Mouse (Mus musculus) limb, embryonic 14.5 days (tissue): ENCODE measurements around the gene Susd2. TPM values are rescaled to one million over a fixed set of nuclear protein-coding genes. Genes with fewer than 3 reads are reported as not detected.

Experiments used
- ATAC-seq: fragments of 200-750 bp; cut with Nextera tagmentation; 2 replicates; pipeline ENCODE4 v1.8.0; 2017; ENCODE audit warnings: low read depth, moderate number of reproducible peaks, moderate TSS enrichment; ENCODE audit not compliant: low FRiP score
- DNase-seq: peaks from one replicate; pipeline ENCODE4 v3.0.0-alpha.2; 2015; ENCODE audit warnings: low spot score
- H3K27ac ChIP-seq: fragments of 300-500 bp; sonication (generic); replicated peaks from 2 replicates; pipeline ENCODE4 v1.5.1; 2014; ENCODE audit warnings: low read depth, mild to moderate bottlenecking, low read length, moderate library complexity, mixed read lengths
- H3K27me3 ChIP-seq: fragments of 300-500 bp; sonication (generic); 2 replicates; pipeline ENCODE4 v1.6.1; 2014; ENCODE audit warnings: low read length, mixed read lengths; ENCODE audit not compliant: control insufficient read depth, insufficient read depth
- H3K36me3 ChIP-seq: fragments of 300-500 bp; sonication (generic); 2 replicates; pipeline ENCODE4 v1.6.1; 2014; ENCODE audit warnings: mild to moderate bottlenecking, low read length, moderate library complexity, mixed read lengths; ENCODE audit not compliant: control insufficient read depth, insufficient read depth
- H3K4me1 ChIP-seq: fragments of 300-500 bp; sonication (generic); 2 replicates; pipeline ENCODE4 v1.6.1; 2014; ENCODE audit warnings: antibody characterized with exemption, low read length, mixed read lengths; ENCODE audit not compliant: control insufficient read depth, insufficient read depth
- H3K4me2 ChIP-seq: fragments of 300-500 bp; sonication (generic); replicated peaks from 2 replicates; pipeline ENCODE4 v1.6.1; 2014; ENCODE audit warnings: low read depth, mild to moderate bottlenecking, low read length, moderate library complexity; ENCODE audit not compliant: severe bottlenecking
- H3K4me3 ChIP-seq: fragments of 300-500 bp; sonication (generic); replicated peaks from 2 replicates; pipeline ENCODE4 v1.5.1; 2014; ENCODE audit warnings: low read length
- H3K9ac ChIP-seq: fragments of 300-500 bp; sonication (generic); 2 replicates; pipeline ENCODE4 v1.6.1; 2014; ENCODE audit warnings: mild to moderate bottlenecking, low read depth, low read length, moderate library complexity; ENCODE audit not compliant: severe bottlenecking
- H3K9me3 ChIP-seq: fragments of 300-500 bp; sonication (generic); 2 replicates; pipeline ENCODE4 v1.6.1; 2016; ENCODE audit warnings: low read length; ENCODE audit not compliant: control insufficient read depth
- POLR2A ChIP-seq: fragments of 200-500 bp; IDR thresholded peaks from 2 replicates; pipeline ENCODE4 v1.8.0; 2012; ENCODE audit warnings: inconsistent platforms, mild to moderate bottlenecking, moderate library complexity, borderline replicate concordance; ENCODE audit not compliant: insufficient read depth, insufficient read length; ENCODE audit errors: extremely low read depth
- WGBS: fragments of 180-500 bp; shearing (Covaris S2); extraction: QIAGEN DNeasy Blood & Tissue Kit; methylation state at CpG from one replicate; pipeline ENCODE4 v1.1.7; 2014; 5-methylcytosine and 5-hydroxymethylcytosine counted together
- polyA plus RNA-seq, 2 experiments: library from polyadenylated mRNA; depleted of rRNA in 1 of 2; stranded (reverse) in 1 of 2; unstranded in 1 of 2; fragments of >200 nt; fragmentation: Nextera tagmentation in 1 of 2; extraction: Ambion mirVana in 1 of 2; gene quantifications; 2 replicates each; pipeline versions ENCODE4 v1.2.1 to v1.2.3; 2012 to 2014

The Susd2 gene
- polyA plus RNA-seq, 2 experiments: 5.3 to 6.3 TPM

- Histone ChIP-seq H3K9ac (no peak overlapping the region), H3K36me3 (peaks cover 73% of the 10 kb centered on the region), H3K4me3 (no peak overlapping the region), H3K9me3 (no peaks in the 10 kb centered on the region), H3K4me2 (no peak overlapping the region), H3K4me1 (no peaks in the 10 kb centered on the region), H3K27me3 (no peaks in the 10 kb centered on the region), H3K27ac (no peak overlapping the region)
- 93% methylated on average over 5 of the region's 5 CpGs for WGBS
- ATAC-seq (no peak), DNase-seq (no peak)
- TF ChIP-seq POLR2A: no peak
Measured at GRCm38 (mm10) chr10:75657165-75657564, 13.4 kb upstream of the Susd2 start.

- H3K9me3 ChIP-seq: no peaks in the 10 kb centered on the region
- no peak for TF ChIP-seq POLR2A
- H3K27ac ChIP-seq: no peak overlapping the region
- no peak for DNase-seq
- H3K9ac ChIP-seq: no peak overlapping the region
- H3K4me2 ChIP-seq: no peak overlapping the region
- WGBS: 88% methylated on average over 4 of the region's 4 CpGs
- H3K27me3 ChIP-seq: no peaks in the 10 kb centered on the region
- peaks cover 92% of the 10 kb centered on the region for H3K36me3 ChIP-seq
- no peak overlapping the region for H3K4me3 ChIP-seq
- no peak for ATAC-seq
- no peaks in the 10 kb centered on the region for H3K4me1 ChIP-seq
Measured at GRCm38 (mm10) chr10:75654053-75654452, 10.2 kb upstream of the Susd2 start.

- Histone ChIP-seq H3K27ac (no peak overlapping the region), H3K4me3 (no peak overlapping the region), H3K9ac (no peak overlapping the region), H3K27me3 (no peaks in the 10 kb centered on the region), H3K4me2 (no peak overlapping the region), H3K4me1 (no peaks in the 10 kb centered on the region), H3K9me3 (no peaks in the 10 kb centered on the region), H3K36me3 (peaks cover 85% of the 10 kb centered on the region)
- DNase-seq: no peak
- ATAC-seq: no peak
- no peak for TF ChIP-seq POLR2A
- 94% methylated on average over 16 of the region's 16 CpGs for WGBS
Measured at GRCm38 (mm10) chr10:75651381-75652068, 7.7 kb upstream of the Susd2 start.

- Histone ChIP-seq H3K9ac (no peak overlapping the region), H3K36me3 (peaks cover 79% of the 10 kb centered on the region)
Measured at GRCm38 (mm10) chr10:75650306-75650902, 6.6 kb upstream of the Susd2 start.

GRCm38 (mm10) chr10:75649406-75649995 is 5.7 kb upstream of the Susd2 start:
- Histone ChIP-seq H3K27me3 (no peaks in the 10 kb centered on the region), H3K27ac (no peak overlapping the region), H3K4me3 (no peak overlapping the region), H3K36me3 (peaks cover 70% of the 10 kb centered on the region), H3K4me1 (no peaks in the 10 kb centered on the region), H3K4me2 (no peak overlapping the region), H3K9me3 (no peaks in the 10 kb centered on the region), H3K9ac (no peak overlapping the region)
- WGBS: 92% methylated on average over 4 of the region's 4 CpGs
- TF ChIP-seq POLR2A: no peak
- ATAC-seq: no peak
- no peak for DNase-seq

More at GRCm38 (mm10) chr10:75650306-75650902, 6.6 kb upstream of the Susd2 start:
- Histone ChIP-seq H3K4me1 (no peaks in the 10 kb centered on the region), H3K9me3 (no peaks in the 10 kb centered on the region), H3K27ac (no peak overlapping the region), H3K4me2 (no peak overlapping the region), H3K4me3 (no peak overlapping the region), H3K27me3 (no peaks in the 10 kb centered on the region)
- DNase-seq (no peak), ATAC-seq (no peak)
- 87% methylated on average over 6 of the region's 6 CpGs for WGBS
- no peak for TF ChIP-seq POLR2A
